Comparison of ENCODE assay signal across 10 mouse cellular contexts in genomic region chr5:73114878-73115277, GRCm38 (mm10).
DNase-seq lines count a peak whose midpoint lies in the region; ATAC-seq and TF ChIP-seq lines count a peak whose summit lies in the region.
"Had no signal": no experiment of that assay in that cellular context is flagged by ENCODE, and none has a peak within 500 bp of the region (broad histone marks: within the 10 kb centered on the region; RNA-seq: fewer than 3 reads in every experiment).

No protein-coding gene starts in this region.

- 90% methylated on average over 4 of the region's 4 CpGs for WGBS in heart, embryonic 10.5 days
- WGBS in liver, embryonic 14.5 days (ENCODE audit: insufficient replicate concordance) = 84% methylated on average over 4 of the region's 4 CpGs

- TF ChIP-seq CTCF in liver, embryonic 14.5 days (IDR thresholded peaks at IDR 0.05; ENCODE audit: low read depth) = peak; percentile 87

- peaks cover 64% of the 10 kb centered on the region for H3K36me3 ChIP-seq in heart, embryonic 10.5 days
- H3K36me3 ChIP-seq in liver, embryonic 14.5 days (replicated peaks; ENCODE audit: control insufficient read depth, insufficient read depth, low read depth) = peaks cover 47% of the 10 kb centered on the region

- DNase-seq in heart, adult 11 months = peak; percentile 50
- no peak for DNase-seq in heart, embryonic 10.5 days (ENCODE audit: low spot score)
- DNase-seq in 416B (ENCODE audit: low read depth) (peak; percentile 70), R1 (ENCODE audit: low read depth, low spot score) (peak; percentile 82)
- peak; percentile 34 to 44 (median 41) for DNase-seq in liver, embryonic 14.5 days (ENCODE audit: low read depth in 3 of 3, low spot score in 3 of 3)
- DNase-seq in right cerebral cortex, adult 18-20 months = no peak
- no peak for DNase-seq in cerebellum, postnatal 36 days
- no peak for DNase-seq in right cerebral cortex, postnatal 10 days (ENCODE audit: low spot score in 2 of 2)

- H3K27me3 ChIP-seq in heart, embryonic 10.5 days (ENCODE audit: insufficient read depth, poor library complexity, severe bottlenecking) = no peaks in the 10 kb centered on the region
- H3K27me3 ChIP-seq in liver, embryonic 14.5 days (ENCODE audit: control insufficient read depth, insufficient read depth, low read length) = no peaks in the 10 kb centered on the region
- H3K27me3 ChIP-seq: midbrain, embryonic 13.5 days had no signal

- no peak overlapping the region for H3K4me2 ChIP-seq in liver, embryonic 14.5 days (ENCODE audit: low read depth)
- H3K4me2 ChIP-seq: midbrain, embryonic 13.5 days had no signal

- no peak for ATAC-seq in liver, embryonic 14.5 days (ENCODE audit: insufficient read depth)
- ATAC-seq: activated CD4-positive, CD25-positive, alpha-beta regulatory T cell, adult 4 months; midbrain, embryonic 13.5 days had no signal

- TF ChIP-seq EP300 in liver, embryonic 14.5 days (IDR thresholded peaks at IDR 0.05; ENCODE audit: low read depth) = no peak

- no peaks in the 10 kb centered on the region; the same call in 1 of the 2 replicates for H3K4me1 ChIP-seq in heart, embryonic 10.5 days
- no peaks in the 10 kb centered on the region for H3K4me1 ChIP-seq in liver, embryonic 14.5 days (replicated peaks; ENCODE audit: control insufficient read depth in 2 of 2, insufficient read depth in 2 of 2, low read length in 1 of 2)
- H3K4me1 ChIP-seq: midbrain, embryonic 13.5 days had no signal

- no peak overlapping the region for H3K27ac ChIP-seq in heart, embryonic 10.5 days
- no peak overlapping the region for H3K27ac ChIP-seq in liver, embryonic 14.5 days
- H3K27ac ChIP-seq: midbrain, embryonic 13.5 days had no signal

- H3K4me3 ChIP-seq in heart, embryonic 10.5 days = no peak overlapping the region
- no peak overlapping the region for H3K4me3 ChIP-seq in liver, embryonic 14.5 days (ENCODE audit: insufficient read depth in 1 of 2, low read depth in 2 of 2, low read length in 2 of 2)
- H3K4me3 ChIP-seq: midbrain, embryonic 13.5 days had no signal

- H3K9ac ChIP-seq in liver, embryonic 14.5 days (replicated peaks) = no peak overlapping the region
- H3K9ac ChIP-seq: midbrain, embryonic 13.5 days had no signal

- no peaks in the 10 kb centered on the region for H3K9me3 ChIP-seq in heart, embryonic 10.5 days
- H3K9me3 ChIP-seq in liver, embryonic 14.5 days (ENCODE audit: control insufficient read depth, low read length) = no peaks in the 10 kb centered on the region
- H3K9me3 ChIP-seq: midbrain, embryonic 13.5 days had no signal

Comparison
In these comparisons a context has a peak if more than half of its experiments do, and no peak if none do; other contexts are left out.
1. DNase-seq: peak in heart, adult 11 months (single experiment), 416B (single experiment), R1 (single experiment) and liver, embryonic 14.5 days (3 of 3); none in heart, embryonic 10.5 days (single experiment), right cerebral cortex, adult 18-20 months (single experiment), cerebellum, postnatal 36 days (0 of 2) and right cerebral cortex, postnatal 10 days (0 of 2).